Mouse (Mus musculus) small intestine, adult 2 months (tissue): Measurements from ENCODE around the gene Eif4g3. TPM values are rescaled to one million over a fixed set of nuclear protein-coding genes. Genes with fewer than 3 reads are reported as not detected.
A peak's percentile ranks its signal among the peaks of the same experiment; 100 is the strongest.
"Not testable (repeated sequence)": the region's sequence is repeated elsewhere in the genome, so short reads cannot be mapped to it uniquely, and the experiment has no call there.

Experiments used
- H3K27ac ChIP-seq: fragments of 200-500 bp; 2 replicates; pipeline ENCODE4 v1.5.1; 2012; ENCODE audit warnings: low read depth, low read length, control low read depth, inconsistent platforms; ENCODE audit not compliant: insufficient read depth
- H3K27me3 ChIP-seq: fragments of 200-500 bp; 2 replicates; pipeline ENCODE4 v1.6.1; 2012; ENCODE audit warnings: mild to moderate bottlenecking, moderate library complexity, low read length, inconsistent platforms; ENCODE audit not compliant: control insufficient read depth, insufficient read depth
- H3K36me3 ChIP-seq: fragments of 200-500 bp; 2 replicates; pipeline ENCODE4 v1.6.1; 2012; ENCODE audit warnings: mild to moderate bottlenecking, low read length, control low read depth, inconsistent platforms; ENCODE audit not compliant: control insufficient read depth, insufficient read depth
- H3K4me1 ChIP-seq: fragments of 200-500 bp; 2 replicates; pipeline ENCODE4 v1.6.1; 2012; ENCODE audit warnings: low read length, inconsistent platforms, mixed read lengths; ENCODE audit not compliant: control insufficient read depth, insufficient read depth, insufficient read length
- H3K4me3 ChIP-seq: fragments of 200-500 bp; 2 replicates; pipeline ENCODE4 v1.5.1; 2012; ENCODE audit warnings: low read depth, mild to moderate bottlenecking, control low read depth, inconsistent platforms, low read length, moderate library complexity
- CTCF ChIP-seq: fragments of 200-500 bp; IDR thresholded peaks from 2 replicates; pipeline ENCODE4 v1.5.1; 2012; ENCODE audit warnings: low read depth, mild to moderate bottlenecking, control low read depth, inconsistent platforms, low read length, moderate library complexity, mixed read lengths; ENCODE audit not compliant: insufficient replicate concordance, insufficient read length; ENCODE audit errors: extremely low read depth
- POLR2A ChIP-seq: fragments of 200-500 bp; IDR thresholded peaks from 2 replicates; pipeline ENCODE4 v1.6.1; 2012; ENCODE audit warnings: low read depth, mild to moderate bottlenecking, control low read depth, inconsistent platforms, low read length, moderate library complexity
- WGBS: fragments of 180-500 bp; shearing (Covaris S2); methylation state at CpG from one replicate; pipeline ENCODE4 v1.1.7; 2018; 5-methylcytosine and 5-hydroxymethylcytosine counted together
- polyA plus RNA-seq: library from polyadenylated mRNA; depleted of rRNA; stranded (reverse); fragments of >200 nt; gene quantifications from 2 replicates; pipeline ENCODE4 v1.2.3, GENCODE M21; 2012

Eif4g3 gene
- polyA plus RNA-seq, 1 experiment: 19.4 TPM

DNA sequence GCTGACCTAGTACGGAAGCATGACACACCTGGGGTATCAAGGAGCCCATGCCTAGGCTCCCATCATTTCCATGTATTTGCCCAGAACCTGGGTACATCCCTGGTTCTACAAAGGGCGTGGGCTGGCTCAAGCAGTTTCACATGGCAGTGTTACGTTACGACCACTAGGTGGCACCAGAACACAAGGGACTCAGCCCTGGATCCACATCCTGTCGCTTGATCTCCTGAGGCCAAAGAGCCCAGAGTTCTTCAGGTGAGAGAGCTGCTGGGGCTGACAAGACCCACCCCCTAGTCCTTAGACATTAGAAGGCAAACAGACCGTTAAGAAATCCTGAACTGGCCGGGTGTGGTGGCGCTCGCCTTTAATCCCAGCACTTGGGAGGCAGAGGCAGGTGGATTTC, 24.6 kb upstream of the Eif4g3 start:
- Histone ChIP-seq H3K4me1 (no peaks in the 10 kb centered on the region), H3K27me3 (no peaks in the 10 kb centered on the region), H3K36me3 (peaks cover 14% of the 10 kb centered on the region), H3K27ac (no peak overlapping the region), H3K4me3 (no peak overlapping the region)
- WGBS: 14% methylated on average over 9 of the region's 9 CpGs
- TF ChIP-seq POLR2A: no peak
- peak; percentile 93 for TF ChIP-seq CTCF

DNA sequence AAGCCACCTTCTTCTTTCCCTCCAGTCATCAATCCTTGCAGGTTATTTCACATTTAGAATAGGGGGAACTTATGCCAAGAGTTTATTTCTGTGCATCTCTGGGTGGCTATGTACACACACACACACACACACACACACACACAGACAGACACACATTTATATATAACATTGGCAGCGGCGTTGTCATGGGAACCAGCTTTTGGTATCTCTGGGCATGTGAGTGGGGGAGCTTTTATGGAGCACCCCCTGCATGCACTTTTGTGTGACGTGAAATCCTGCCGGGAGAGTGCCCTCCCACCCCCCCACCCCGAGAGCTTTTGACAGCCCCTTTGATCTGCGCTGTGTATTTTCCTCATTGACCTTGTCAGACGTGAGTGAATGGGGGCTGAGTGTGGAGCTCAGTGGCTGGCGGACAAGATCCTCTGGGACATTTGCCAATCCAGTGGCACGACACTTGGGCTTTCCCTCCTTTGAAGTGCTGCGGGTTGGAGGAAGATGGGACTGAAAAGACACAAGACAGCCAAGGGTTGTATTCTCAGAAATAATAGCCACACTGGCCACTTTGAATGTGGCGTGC, 22.1 kb upstream of the Eif4g3 start:
- H3K4me3 ChIP-seq, H3K27ac ChIP-seq, H3K4me1 ChIP-seq, H3K27me3 ChIP-seq, H3K36me3 ChIP-seq: not testable (repeated sequence)
- no CpG with 5 or more reads among the region's 11 CpGs for WGBS

DNA sequence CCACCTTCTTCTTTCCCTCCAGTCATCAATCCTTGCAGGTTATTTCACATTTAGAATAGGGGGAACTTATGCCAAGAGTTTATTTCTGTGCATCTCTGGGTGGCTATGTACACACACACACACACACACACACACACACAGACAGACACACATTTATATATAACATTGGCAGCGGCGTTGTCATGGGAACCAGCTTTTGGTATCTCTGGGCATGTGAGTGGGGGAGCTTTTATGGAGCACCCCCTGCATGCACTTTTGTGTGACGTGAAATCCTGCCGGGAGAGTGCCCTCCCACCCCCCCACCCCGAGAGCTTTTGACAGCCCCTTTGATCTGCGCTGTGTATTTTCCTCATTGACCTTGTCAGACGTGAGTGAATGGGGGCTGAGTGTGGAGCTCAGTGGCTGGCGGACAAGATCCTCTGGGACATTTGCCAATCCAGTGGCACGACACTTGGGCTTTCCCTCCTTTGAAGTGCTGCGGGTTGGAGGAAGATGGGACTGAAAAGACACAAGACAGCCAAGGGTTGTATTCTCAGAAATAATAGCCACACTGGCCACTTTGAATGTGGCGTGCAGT, 17.9 kb upstream of the Eif4g3 start:
- WGBS: no CpG with 5 or more reads among the region's 11 CpGs
- not testable (repeated sequence) for H3K27me3 ChIP-seq, H3K4me1 ChIP-seq, H3K4me3 ChIP-seq, H3K27ac ChIP-seq, H3K36me3 ChIP-seq

GRCm38 (mm10) chr4:137979066-137979644, 13.7 kb upstream of the Eif4g3 start:
- H3K27ac ChIP-seq, H3K27me3 ChIP-seq, H3K4me3 ChIP-seq, H3K36me3 ChIP-seq, H3K4me1 ChIP-seq: not testable (repeated sequence)
- no CpG with 5 or more reads among the region's 11 CpGs for WGBS

- WGBS: 70% methylated on average over 1 of the region's 1 CpGs
- Histone ChIP-seq H3K27ac (no peak overlapping the region), H3K4me1 (peaks cover 4% of the 10 kb centered on the region; the same call in 1 of the 2 replicates), H3K36me3 (no peaks in the 10 kb centered on the region), H3K4me3 (no peak overlapping the region), H3K27me3 (no peaks in the 10 kb centered on the region)
- no peak for TF ChIP-seq CTCF
- no peak for TF ChIP-seq POLR2A
Measured at GRCm38 (mm10) chr4:137982869-137983268, 10.0 kb upstream of the Eif4g3 start.

- no peak for TF ChIP-seq CTCF
- no peak for TF ChIP-seq POLR2A
- H3K27me3 ChIP-seq: no peaks in the 10 kb centered on the region
- WGBS: 36% methylated on average over 10 of the region's 10 CpGs
- H3K4me1 ChIP-seq: peaks cover 4% of the 10 kb centered on the region; the same call in 1 of the 2 replicates
- H3K27ac ChIP-seq: no peak overlapping the region
- no peak overlapping the region for H3K4me3 ChIP-seq
- no peaks in the 10 kb centered on the region for H3K36me3 ChIP-seq
Measured at GRCm38 (mm10) chr4:137984212-137984611, 8.6 kb upstream of the Eif4g3 start.

DNA sequence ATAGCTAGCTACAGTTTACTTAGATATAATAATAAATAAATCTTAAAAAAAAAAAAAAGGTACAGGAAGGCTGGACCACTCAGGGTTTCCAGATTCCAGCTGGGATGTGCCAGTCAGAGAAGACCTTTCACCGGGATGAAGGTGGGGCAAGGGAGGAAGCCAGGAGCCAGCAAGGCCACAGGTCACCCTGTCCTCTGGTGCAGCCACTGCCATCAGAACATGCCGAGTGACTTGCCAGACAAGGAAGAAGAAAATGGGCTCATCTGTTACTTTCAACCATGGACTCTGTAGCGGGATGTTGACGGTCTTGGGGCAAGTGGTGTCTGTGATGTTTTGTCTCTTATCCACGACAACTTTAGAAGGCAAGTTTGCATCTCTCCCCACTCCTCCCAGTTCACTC, 8.1 kb upstream of the Eif4g3 start:
- no peak for TF ChIP-seq CTCF
- TF ChIP-seq POLR2A: no peak
- Histone ChIP-seq H3K4me1 (peaks cover 4% of the 10 kb centered on the region; the same call in 1 of the 2 replicates), H3K4me3 (no peak overlapping the region), H3K27ac (no peak overlapping the region), H3K36me3 (no peaks in the 10 kb centered on the region), H3K27me3 (no peaks in the 10 kb centered on the region)
- 30% methylated on average over 5 of the region's 5 CpGs for WGBS
